In genomic region chr9:98986476-98987096, GRCm38 (mm10) we compare ENCODE assay signal across 8 mouse cellular contexts. TPM values are rescaled to one million over a fixed set of nuclear protein-coding genes. Genes with fewer than 3 reads are reported as not detected.
DNase-seq lines count a peak whose midpoint lies in the region; ATAC-seq and TF ChIP-seq lines count a peak whose summit lies in the region.

No protein-coding gene starts in this region.

- no peaks in the 10 kb centered on the region for H3K36me3 ChIP-seq in heart, embryonic 11.5 days (ENCODE audit: control insufficient read depth, insufficient read depth, low read length)
- H3K36me3 ChIP-seq in intestine, embryonic 15.5 days: no peaks in the 10 kb centered on the region
- no peaks in the 10 kb centered on the region for H3K36me3 ChIP-seq in midbrain, postnatal 0 days (ENCODE audit: insufficient read depth, low read length)

- 0 out of 2 replicates have a peak, but pooled peaks cover 4% of the 10 kb centered on the region for H3K4me1 ChIP-seq in heart, embryonic 11.5 days (ENCODE audit: control insufficient read depth, insufficient read depth, low read length)
- H3K4me1 ChIP-seq in intestine, embryonic 15.5 days (replicated peaks): no peaks in the 10 kb centered on the region
- H3K4me1 ChIP-seq in midbrain, postnatal 0 days (ENCODE audit: insufficient read depth, low read length): no peaks in the 10 kb centered on the region

- peak; percentile 36 for ATAC-seq in heart, embryonic 11.5 days (replicated peaks; ENCODE audit: insufficient number of reproducible peaks, low FRiP score, low TSS enrichment)
- ATAC-seq in common myeloid progenitor, adult 5-6 weeks (replicated peaks; ENCODE audit: low read depth, poor library complexity, severe bottlenecking): 0 out of 2 replicates have a peak, but pooled peaks have one; percentile 6
- peak; percentile 56 for ATAC-seq in intestine, embryonic 15.5 days
- peak; percentile 79 for ATAC-seq in midbrain, postnatal 0 days (ENCODE audit: low FRiP score)

- no peaks in the 10 kb centered on the region for H3K9me3 ChIP-seq in heart, embryonic 11.5 days (replicated peaks; ENCODE audit: control insufficient read depth, low read length)
- H3K9me3 ChIP-seq in intestine, embryonic 15.5 days: no peaks in the 10 kb centered on the region
- no peaks in the 10 kb centered on the region for H3K9me3 ChIP-seq in midbrain, postnatal 0 days (ENCODE audit: low read length)

- no peak for TF ChIP-seq CTCF in midbrain, postnatal 0 days (IDR thresholded peaks at IDR 0.05)

- H3K4me2 ChIP-seq in heart, embryonic 11.5 days: peak overlapping the region; percentile 89
- H3K4me2 ChIP-seq in intestine, embryonic 15.5 days (replicated peaks): peak overlapping the region; percentile 86
- H3K4me2 ChIP-seq in midbrain, postnatal 0 days (ENCODE audit: low read depth, low read length, poor library complexity, severe bottlenecking): peak overlapping the region; percentile 63

- no peak overlapping the region; the same call in 1 of the 2 replicates for H3K27ac ChIP-seq in heart, embryonic 11.5 days (ENCODE audit: low read depth, low read length)
- H3K27ac ChIP-seq in intestine, embryonic 15.5 days: 0 out of 2 replicates have a peak overlapping the region, but pooled peaks have one; percentile 44
- H3K27ac ChIP-seq in midbrain, postnatal 0 days (ENCODE audit: low read depth, low read length): peak overlapping the region; percentile 63; the same call in 1 of the 2 replicates

- under 1% methylated on average over 49 of the region's 50 CpGs for WGBS in heart, embryonic 11.5 days (ENCODE audit: insufficient replicate concordance)
- under 1% methylated on average over 50 of the region's 50 CpGs for WGBS in intestine, embryonic 15.5 days
- under 1% methylated on average over 37 of the region's 50 CpGs for WGBS in midbrain, postnatal 0 days

- 0 out of 2 replicates have a peak, but pooled peaks cover 4% of the 10 kb centered on the region for H3K27me3 ChIP-seq in heart, embryonic 11.5 days (ENCODE audit: control insufficient read depth, insufficient read depth, low read length)
- H3K27me3 ChIP-seq in intestine, embryonic 15.5 days (replicated peaks): peaks cover 2% of the 10 kb centered on the region; the same call in 1 of the 2 replicates
- no peaks in the 10 kb centered on the region for H3K27me3 ChIP-seq in midbrain, postnatal 0 days (ENCODE audit: insufficient read depth, low read length)

- peak overlapping the region; percentile 84 for H3K4me3 ChIP-seq in heart, embryonic 11.5 days (ENCODE audit: low read depth, low read length)
- peak overlapping the region; percentile 84 for H3K4me3 ChIP-seq in intestine, embryonic 15.5 days (replicated peaks)
- H3K4me3 ChIP-seq in midbrain, postnatal 0 days (ENCODE audit: low read depth, low read length): peak overlapping the region; percentile 86

- intact Hi-C loops in heart, postnatal 10 days (cut with DNase I): no loop called here

- no peak for DNase-seq in heart, postnatal 10 days
- DNase-seq in CD4-positive, CD25-positive, alpha-beta regulatory T cell, adult 2 months (ENCODE audit: low read depth, low spot score): peak; percentile 52
- peak; percentile 30 for DNase-seq in midbrain, postnatal 0 days (ENCODE audit: low spot score)
- no peak for DNase-seq in right cerebral cortex, postnatal 10 days (ENCODE audit: low spot score in 2 of 2)
- no peak for DNase-seq in layer of hippocampus, postnatal 14 days (ENCODE audit: low spot score in 2 of 2)

- H3K9ac ChIP-seq in heart, embryonic 11.5 days (ENCODE audit: low read depth, low read length): peak overlapping the region; percentile 85
- peak overlapping the region; percentile 78 for H3K9ac ChIP-seq in intestine, embryonic 15.5 days
- peak overlapping the region; percentile 76 for H3K9ac ChIP-seq in midbrain, postnatal 0 days (replicated peaks; ENCODE audit: low read length, poor library complexity, severe bottlenecking)

RNA-seq across cellular contexts. Expression of gene Faim, which starts 0.4 kb away (rescaled TPM):
- 36.8 and 38.3 TPM in 2 replicates for polyA plus RNA-seq in heart, embryonic 11.5 days (2014; fragmentation: Nextera tagmentation; extraction: Ambion mirVana)
- total RNA-seq in heart, postnatal 10 days (2021): 1 to 10 TPM; 8.7 to 8.9 TPM
- total RNA-seq in common myeloid progenitor, adult 5-6 weeks (2017): 108 and 160 TPM in 2 replicates
- polyA plus RNA-seq in intestine, embryonic 15.5 days (2015; fragmentation: Nextera tagmentation; extraction: Ambion mirVana): 39.9 and 42.8 TPM in 2 replicates
- total RNA-seq in midbrain, postnatal 0 days (2014; rRNA removed): 49.6 and 55.7 TPM in 2 replicates
- 97.9 and 109 TPM in 2 replicates for polyA plus RNA-seq in midbrain, postnatal 0 days (2015; fragmentation: Nextera tagmentation; extraction: Ambion mirVana)
- total RNA-seq in layer of hippocampus, postnatal 14 days (2021): 10 to 100 TPM; 53.8 to 58.5 TPM

RNA-seq across cellular contexts. Expression of gene Foxl2, which starts 31.5 kb away (rescaled TPM):
- polyA plus RNA-seq in heart, embryonic 11.5 days (2014; fragmentation: Nextera tagmentation; extraction: Ambion mirVana): not detected in 2 replicates
- total RNA-seq in heart, postnatal 10 days (2021): not detected
- total RNA-seq in common myeloid progenitor, adult 5-6 weeks (2017): not detected in 2 replicates
- polyA plus RNA-seq in intestine, embryonic 15.5 days (2015; fragmentation: Nextera tagmentation; extraction: Ambion mirVana): not detected in 2 replicates
- total RNA-seq in midbrain, postnatal 0 days (2014; rRNA removed): 0.22 and 0.66 TPM in 2 replicates
- 0.70 and 0.79 TPM in 2 replicates for polyA plus RNA-seq in midbrain, postnatal 0 days (2015; fragmentation: Nextera tagmentation; extraction: Ambion mirVana)
- total RNA-seq in layer of hippocampus, postnatal 14 days (2021): 1 to 10 TPM; 1.4 to 1.6 TPM

RNA-seq across cellular contexts. Expression of gene Gm1123, which starts 48.9 kb away (rescaled TPM):
- 0.10 TPM in 1 of 2 replicates, not detected in the other for polyA plus RNA-seq in heart, embryonic 11.5 days (2014; fragmentation: Nextera tagmentation; extraction: Ambion mirVana)
- not detected for total RNA-seq in heart, postnatal 10 days (2021)
- total RNA-seq in common myeloid progenitor, adult 5-6 weeks (2017): not detected in 2 replicates
- 14.5 and 15.5 TPM in 2 replicates for polyA plus RNA-seq in intestine, embryonic 15.5 days (2015; fragmentation: Nextera tagmentation; extraction: Ambion mirVana)
- not detected in 2 replicates for total RNA-seq in midbrain, postnatal 0 days (2014; rRNA removed)
- 0.15 and 0.16 TPM in 2 replicates for polyA plus RNA-seq in midbrain, postnatal 0 days (2015; fragmentation: Nextera tagmentation; extraction: Ambion mirVana)
- total RNA-seq in layer of hippocampus, postnatal 14 days (2021): under 1 TPM in 1 of 2 experiments, not detected in 1; 0.21 TPM

Comparison
In these comparisons a context has a peak if more than half of its experiments do, and no peak if none do; other contexts are left out.
1. ATAC-seq: peak in every context shown above with its lines; median percentile 79 in midbrain, postnatal 0 days; 56 in intestine, embryonic 15.5 days; 36 in heart, embryonic 11.5 days; 6 in common myeloid progenitor, adult 5-6 weeks.
2. DNase-seq: peak in CD4-positive, CD25-positive, alpha-beta regulatory T cell, adult 2 months (single experiment) and midbrain, postnatal 0 days (single experiment); none in heart, postnatal 10 days (0 of 2), right cerebral cortex, postnatal 10 days (0 of 2) and layer of hippocampus, postnatal 14 days (0 of 2).
3. Peak in every context shown above with its lines, with median percentiles within 50 percentile points of each other: H3K4me2 ChIP-seq, H3K4me3 ChIP-seq and H3K9ac ChIP-seq.